Mouse (Mus musculus): ENCODE results near the gene Akap8l. TPM values are rescaled to one million over a fixed set of nuclear protein-coding genes. Genes with fewer than 3 reads are reported as not detected.

Gene Akap8l
- polyA plus RNA-seq, 1 experiment from 2014 or later, result 115 TPM

- ATAC-seq (ENCODE audit: low FRiP score, low TSS enrichment) (no peak), DNase-seq (no peak)
- Histone ChIP-seq H3K36me3 (ENCODE audit: control insufficient read depth, insufficient read depth, low read length) (no peaks in the 10 kb centered on the region), H3K27me3 (ENCODE audit: control insufficient read depth, insufficient read depth, low read length) (no peaks in the 10 kb centered on the region), H3K4me1 (ENCODE audit: control insufficient read depth, insufficient read depth, low read length) (no peaks in the 10 kb centered on the region), H3K9me3 (ENCODE audit: control insufficient read depth, low read length) (no peaks in the 10 kb centered on the region), H3K4me2 (ENCODE audit: low read length) (no peak overlapping the region), H3K4me3 (replicated peaks; ENCODE audit: low read depth, low read length) (no peak overlapping the region), H3K9ac (replicated peaks; ENCODE audit: low read length) (no peak overlapping the region), H3K27ac (replicated peaks; ENCODE audit: low read depth, low read length) (no peak overlapping the region)
- 79% methylated on average over 4 of the region's 4 CpGs for WGBS
Observed at GRCm38 (mm10) chr17:32295160-32295559, 55.2 kb downstream of the Akap8l start.

GRCm38 (mm10) chr17:32285138-32285670, 65.2 kb downstream of the Akap8l start:
- peak overlapping the region; percentile 96 for H3K9ac ChIP-seq (replicated peaks; ENCODE audit: low read length)
- H3K4me2 ChIP-seq (ENCODE audit: low read length), result peak overlapping the region; percentile 60
- WGBS, result 48% methylated on average over 6 of the region's 6 CpGs
- ATAC-seq (ENCODE audit: low FRiP score, low TSS enrichment), result no peak
- no peaks in the 10 kb centered on the region for H3K36me3 ChIP-seq (ENCODE audit: control insufficient read depth, insufficient read depth, low read length)
- DNase-seq, result peak; percentile 17
- H3K4me1 ChIP-seq (ENCODE audit: control insufficient read depth, insufficient read depth, low read length), result peaks cover 28% of the 10 kb centered on the region
- H3K27me3 ChIP-seq (ENCODE audit: control insufficient read depth, insufficient read depth, low read length), result no peaks in the 10 kb centered on the region
- H3K9me3 ChIP-seq (ENCODE audit: control insufficient read depth, low read length), result no peaks in the 10 kb centered on the region
- peak overlapping the region; percentile 99 for H3K27ac ChIP-seq (replicated peaks; ENCODE audit: low read depth, low read length)
- H3K4me3 ChIP-seq (replicated peaks; ENCODE audit: low read depth, low read length), result peak overlapping the region; percentile 97

- peak within 1 kb of the TSS; percentile 60 for H3K4me2 ChIP-seq (ENCODE audit: low read length)
Observed at GRCm38 (mm10) chr17:32284262-32285137, 65.9 kb downstream of the Akap8l start, which contains the start of gene Brd4. Gene Brd4, minus strand, starts transcription at chr17:32284722.

GRCm38 (mm10) chr17:32283771-32284221, 66.6 kb downstream of the Akap8l start:
- Histone ChIP-seq H3K9ac (replicated peaks; ENCODE audit: low read length) (peak overlapping the region; percentile 96), H3K4me3 (replicated peaks; ENCODE audit: low read depth, low read length) (peak overlapping the region; percentile 97), H3K27me3 (ENCODE audit: control insufficient read depth, insufficient read depth, low read length) (no peaks in the 10 kb centered on the region), H3K4me1 (ENCODE audit: control insufficient read depth, insufficient read depth, low read length) (peaks cover 28% of the 10 kb centered on the region), H3K27ac (replicated peaks; ENCODE audit: low read depth, low read length) (peak overlapping the region; percentile 99), H3K36me3 (ENCODE audit: control insufficient read depth, insufficient read depth, low read length) (no peaks in the 10 kb centered on the region), H3K9me3 (ENCODE audit: control insufficient read depth, low read length) (no peaks in the 10 kb centered on the region), H3K4me2 (ENCODE audit: low read length) (peak overlapping the region; percentile 60)
- DNase-seq (peak; percentile 77), ATAC-seq (ENCODE audit: low FRiP score, low TSS enrichment) (peak; percentile 66)
- under 1% methylated on average over 39 of the region's 41 CpGs for WGBS

More at GRCm38 (mm10) chr17:32284262-32285137, 65.9 kb downstream of the Akap8l start, which contains the start of gene Brd4:
- Histone ChIP-seq H3K4me3 (replicated peaks; ENCODE audit: low read depth, low read length) (peak within 1 kb of the TSS; percentile 97), H3K4me1 (ENCODE audit: control insufficient read depth, insufficient read depth, low read length) (peaks cover 28% of the 10 kb centered on the region), H3K9ac (replicated peaks; ENCODE audit: low read length) (peak within 1 kb of the TSS; percentile 96), H3K9me3 (ENCODE audit: control insufficient read depth, low read length) (no peaks in the 10 kb centered on the region), H3K27ac (replicated peaks; ENCODE audit: low read depth, low read length) (peak within 1 kb of the TSS; percentile 99), H3K27me3 (ENCODE audit: control insufficient read depth, insufficient read depth, low read length) (no peaks in the 10 kb centered on the region), H3K36me3 (ENCODE audit: control insufficient read depth, insufficient read depth, low read length) (no peaks in the 10 kb centered on the region)
- DNase-seq (peak; percentile 97), ATAC-seq (ENCODE audit: low FRiP score, low TSS enrichment) (peak; percentile 90)
- WGBS, result under 1% methylated on average over 88 of the region's 100 CpGs

GRCm38 (mm10) chr17:32283341-32283740, 67.1 kb downstream of the Akap8l start:
- H3K27me3 ChIP-seq (ENCODE audit: control insufficient read depth, insufficient read depth, low read length), result no peaks in the 10 kb centered on the region
- peak overlapping the region; percentile 60 for H3K4me2 ChIP-seq (ENCODE audit: low read length)
- H3K4me3 ChIP-seq (replicated peaks; ENCODE audit: low read depth, low read length), result peak overlapping the region; percentile 97
- DNase-seq, result peak; percentile 30
- H3K27ac ChIP-seq (replicated peaks; ENCODE audit: low read depth, low read length), result peak overlapping the region; percentile 99
- peaks cover 28% of the 10 kb centered on the region for H3K4me1 ChIP-seq (ENCODE audit: control insufficient read depth, insufficient read depth, low read length)
- H3K9ac ChIP-seq (replicated peaks; ENCODE audit: low read length), result peak overlapping the region; percentile 96
- no peaks in the 10 kb centered on the region for H3K36me3 ChIP-seq (ENCODE audit: control insufficient read depth, insufficient read depth, low read length)
- H3K9me3 ChIP-seq (ENCODE audit: control insufficient read depth, low read length), result no peaks in the 10 kb centered on the region
- WGBS, result 9% methylated on average over 7 of the region's 7 CpGs
- ATAC-seq (ENCODE audit: low FRiP score, low TSS enrichment), result 0 out of 2 replicates have a peak, but pooled peaks have one; percentile 31

GRCm38 (mm10) chr17:32281611-32282310, 68.6 kb downstream of the Akap8l start:
- H3K4me2 ChIP-seq (ENCODE audit: low read length), result no peak overlapping the region
- peaks cover 28% of the 10 kb centered on the region for H3K4me1 ChIP-seq (ENCODE audit: control insufficient read depth, insufficient read depth, low read length)
- H3K9ac ChIP-seq (replicated peaks; ENCODE audit: low read length), result no peak overlapping the region
- ATAC-seq (ENCODE audit: low FRiP score, low TSS enrichment) (no peak), DNase-seq (no peak)
- no peaks in the 10 kb centered on the region for H3K27me3 ChIP-seq (ENCODE audit: control insufficient read depth, insufficient read depth, low read length)
- H3K4me3 ChIP-seq (replicated peaks; ENCODE audit: low read depth, low read length), result no peak overlapping the region
- no peak overlapping the region for H3K27ac ChIP-seq (replicated peaks; ENCODE audit: low read depth, low read length)
- H3K36me3 ChIP-seq (ENCODE audit: control insufficient read depth, insufficient read depth, low read length), result no peaks in the 10 kb centered on the region
- no peaks in the 10 kb centered on the region for H3K9me3 ChIP-seq (ENCODE audit: control insufficient read depth, low read length)
- WGBS, result 82% methylated on average over 4 of the region's 4 CpGs

- no peak overlapping the region for H3K4me2 ChIP-seq (ENCODE audit: low read length)
Observed at GRCm38 (mm10) chr17:32281126-32281525, 69.3 kb downstream of the Akap8l start.

GRCm38 (mm10) chr17:32280575-32280974, 69.8 kb downstream of the Akap8l start:
- Histone ChIP-seq H3K36me3 (ENCODE audit: control insufficient read depth, insufficient read depth, low read length) (no peaks in the 10 kb centered on the region), H3K27ac (replicated peaks; ENCODE audit: low read depth, low read length) (no peak overlapping the region), H3K4me1 (ENCODE audit: control insufficient read depth, insufficient read depth, low read length) (peaks cover 27% of the 10 kb centered on the region), H3K9ac (replicated peaks; ENCODE audit: low read length) (no peak overlapping the region), H3K4me2 (ENCODE audit: low read length) (no peak overlapping the region), H3K27me3 (ENCODE audit: control insufficient read depth, insufficient read depth, low read length) (no peaks in the 10 kb centered on the region), H3K4me3 (replicated peaks; ENCODE audit: low read depth, low read length) (no peak overlapping the region), H3K9me3 (ENCODE audit: control insufficient read depth, low read length) (no peaks in the 10 kb centered on the region)
- 91% methylated on average over 3 of the region's 3 CpGs for WGBS
- no peak for ATAC-seq (ENCODE audit: low FRiP score, low TSS enrichment)
- DNase-seq, result no peak

More at GRCm38 (mm10) chr17:32281126-32281525, 69.3 kb downstream of the Akap8l start:
- 100% methylated on average over 2 of the region's 2 CpGs for WGBS
- Histone ChIP-seq H3K27me3 (ENCODE audit: control insufficient read depth, insufficient read depth, low read length) (no peaks in the 10 kb centered on the region), H3K4me1 (ENCODE audit: control insufficient read depth, insufficient read depth, low read length) (peaks cover 28% of the 10 kb centered on the region), H3K4me3 (replicated peaks; ENCODE audit: low read depth, low read length) (no peak overlapping the region), H3K27ac (replicated peaks; ENCODE audit: low read depth, low read length) (no peak overlapping the region), H3K9ac (replicated peaks; ENCODE audit: low read length) (no peak overlapping the region), H3K36me3 (ENCODE audit: control insufficient read depth, insufficient read depth, low read length) (no peaks in the 10 kb centered on the region), H3K9me3 (ENCODE audit: control insufficient read depth, low read length) (no peaks in the 10 kb centered on the region)
- ATAC-seq (ENCODE audit: low FRiP score, low TSS enrichment), result no peak
- DNase-seq, result no peak
